ENCODE assay signal across 9 mouse cellular contexts in the genomic region with DNA sequence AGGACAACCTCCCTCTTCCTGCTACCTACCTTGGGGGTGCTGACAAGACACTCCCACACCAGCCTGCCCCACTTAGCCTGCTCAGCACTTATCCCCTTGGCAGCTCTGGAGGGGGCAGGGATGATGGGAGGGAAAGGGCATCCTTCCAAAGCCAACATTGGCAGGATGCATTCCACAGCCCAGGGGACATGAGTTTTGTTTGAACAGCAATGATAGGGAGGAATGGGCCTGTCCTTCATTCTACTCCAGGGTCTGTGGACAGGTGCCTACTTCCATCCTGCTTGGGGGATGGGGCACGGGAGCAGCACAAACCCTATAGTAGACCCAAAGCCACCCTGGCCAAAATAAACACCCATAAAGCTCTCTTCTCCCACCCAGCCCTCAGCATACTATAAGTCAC. TPM values are rescaled to one million over a fixed set of nuclear protein-coding genes. Genes with fewer than 3 reads are reported as not detected.
DNase-seq lines count a peak whose midpoint lies in the region; ATAC-seq and TF ChIP-seq lines count a peak whose summit lies in the region.
"Had no signal": no experiment of that assay in that cellular context is flagged by ENCODE, and none has a peak within 500 bp of the region (broad histone marks: within the 10 kb centered on the region; RNA-seq: fewer than 3 reads in every experiment).

No protein-coding gene starts in this region.

- no peaks in the 10 kb centered on the region for H3K36me3 ChIP-seq in stomach, embryonic 15.5 days
- no peaks in the 10 kb centered on the region for H3K36me3 ChIP-seq in stomach, postnatal 0 days (ENCODE audit: control insufficient read depth, insufficient read depth, low read length)
- H3K36me3 ChIP-seq in intestine, embryonic 15.5 days, result no peaks in the 10 kb centered on the region
- H3K36me3 ChIP-seq in liver, embryonic 14.5 days (replicated peaks; ENCODE audit: control insufficient read depth, insufficient read depth, low read depth), result no peaks in the 10 kb centered on the region
- H3K36me3 ChIP-seq in hindbrain, embryonic 10.5 days, result no peaks in the 10 kb centered on the region; the same call in 1 of the 2 replicates

- H3K4me3 ChIP-seq in stomach, embryonic 15.5 days (replicated peaks), result no peak overlapping the region
- H3K4me3 ChIP-seq in stomach, postnatal 0 days (ENCODE audit: low read depth, low read length), result no peak overlapping the region
- H3K4me3 ChIP-seq in intestine, embryonic 15.5 days (replicated peaks), result no peak overlapping the region
- no peak overlapping the region for H3K4me3 ChIP-seq in liver, embryonic 14.5 days (ENCODE audit: insufficient read depth in 1 of 2, low read depth in 2 of 2, low read length in 2 of 2)
- no peak overlapping the region for H3K4me3 ChIP-seq in left cerebral cortex, adult 2 months
- no peak overlapping the region for H3K4me3 ChIP-seq in hindbrain, embryonic 10.5 days
- H3K4me3 ChIP-seq: heart, adult 2 months had no signal

- H3K9me3 ChIP-seq in stomach, embryonic 15.5 days, result no peaks in the 10 kb centered on the region
- no peaks in the 10 kb centered on the region for H3K9me3 ChIP-seq in stomach, postnatal 0 days (ENCODE audit: control insufficient read depth, low read length)
- H3K9me3 ChIP-seq in intestine, embryonic 15.5 days, result no peaks in the 10 kb centered on the region
- no peaks in the 10 kb centered on the region for H3K9me3 ChIP-seq in liver, embryonic 14.5 days (ENCODE audit: control insufficient read depth, low read length)
- H3K9me3 ChIP-seq in hindbrain, embryonic 10.5 days, result no peaks in the 10 kb centered on the region

- intact Hi-C loops in left cerebral cortex, adult 2 months (cut with DNase I), result no loop called here

- WGBS in stomach, embryonic 15.5 days, result 41% methylated on average over 1 of the region's 1 CpGs
- 68% methylated on average over 1 of the region's 1 CpGs for WGBS in stomach, postnatal 0 days
- WGBS in intestine, embryonic 15.5 days, result 55% methylated on average over 1 of the region's 1 CpGs
- 81% methylated on average over 1 of the region's 1 CpGs for WGBS in liver, embryonic 14.5 days (ENCODE audit: insufficient replicate concordance)
- 82% methylated on average over 1 of the region's 1 CpGs for WGBS in hindbrain, embryonic 10.5 days

- ATAC-seq in stomach, embryonic 15.5 days (ENCODE audit: insufficient read depth, low FRiP score, low read depth), result 0 out of 2 replicates have a peak, but pooled peaks have one; percentile 11
- ATAC-seq in stomach, postnatal 0 days (ENCODE audit: low FRiP score, low TSS enrichment), result no peak
- 0 out of 2 replicates have a peak, but pooled peaks have one; percentile 7 for ATAC-seq in intestine, embryonic 15.5 days
- 0 out of 2 replicates have a peak, but pooled peaks have one; percentile 17 for ATAC-seq in liver, embryonic 14.5 days (ENCODE audit: insufficient read depth)

- no peak for TF ChIP-seq CTCF in stomach, postnatal 0 days (IDR thresholded peaks at IDR 0.05; ENCODE audit: low read depth)
- TF ChIP-seq CTCF in liver, embryonic 14.5 days (IDR thresholded peaks at IDR 0.05; ENCODE audit: low read depth), result no peak
- TF ChIP-seq CTCF in left cerebral cortex, adult 2 months (IDR thresholded peaks at IDR 0.05), result no peak

- no peak for DNase-seq in stomach, postnatal 0 days (ENCODE audit: low spot score)
- DNase-seq in liver, embryonic 14.5 days (ENCODE audit: low read depth in 3 of 3, low spot score in 3 of 3), result no peak
- no peak for DNase-seq in left cerebral cortex, adult 2 months (ENCODE audit: extremely low spot score in 1 of 2, low spot score in 2 of 2)
- DNase-seq in embryo, embryonic 10.5 days (ENCODE audit: low spot score), result no peak
- no peak for DNase-seq in hindbrain, embryonic 10.5 days (ENCODE audit: low spot score)
- DNase-seq: right cerebral cortex, postnatal 14 days had no signal

- peaks cover 22% of the 10 kb centered on the region for H3K4me1 ChIP-seq in stomach, embryonic 15.5 days
- H3K4me1 ChIP-seq in stomach, postnatal 0 days (replicated peaks; ENCODE audit: control insufficient read depth, insufficient read depth), result peaks cover 2% of the 10 kb centered on the region; the same call in 1 of the 2 replicates
- H3K4me1 ChIP-seq in intestine, embryonic 15.5 days (replicated peaks), result peaks cover 24% of the 10 kb centered on the region
- H3K4me1 ChIP-seq in liver, embryonic 14.5 days (replicated peaks; ENCODE audit: control insufficient read depth in 2 of 2, insufficient read depth in 2 of 2, low read length in 1 of 2), result peaks cover 0 to 36% of the 10 kb centered on the region in 2 experiments; a peak in 2 of 4 replicates
- peaks cover 50% of the 10 kb centered on the region for H3K4me1 ChIP-seq in hindbrain, embryonic 10.5 days (replicated peaks)

- H3K4me2 ChIP-seq in stomach, embryonic 15.5 days, result no peak overlapping the region
- H3K4me2 ChIP-seq in stomach, postnatal 0 days (replicated peaks; ENCODE audit: low read depth), result no peak overlapping the region
- H3K4me2 ChIP-seq in intestine, embryonic 15.5 days (replicated peaks), result no peak overlapping the region
- no peak overlapping the region for H3K4me2 ChIP-seq in liver, embryonic 14.5 days (ENCODE audit: low read depth)

- H3K27me3 ChIP-seq in stomach, embryonic 15.5 days (replicated peaks), result no peaks in the 10 kb centered on the region
- no peaks in the 10 kb centered on the region for H3K27me3 ChIP-seq in stomach, postnatal 0 days (ENCODE audit: control insufficient read depth, insufficient read depth, low read length)
- no peaks in the 10 kb centered on the region for H3K27me3 ChIP-seq in intestine, embryonic 15.5 days (replicated peaks)
- no peaks in the 10 kb centered on the region for H3K27me3 ChIP-seq in liver, embryonic 14.5 days (ENCODE audit: control insufficient read depth, insufficient read depth, low read length)
- no peaks in the 10 kb centered on the region for H3K27me3 ChIP-seq in hindbrain, embryonic 10.5 days (ENCODE audit: insufficient read depth, poor library complexity, severe bottlenecking)

- no peak overlapping the region for H3K27ac ChIP-seq in stomach, embryonic 15.5 days
- no peak overlapping the region for H3K27ac ChIP-seq in stomach, postnatal 0 days (replicated peaks)
- no peak overlapping the region for H3K27ac ChIP-seq in intestine, embryonic 15.5 days
- H3K27ac ChIP-seq in liver, embryonic 14.5 days, result no peak overlapping the region
- H3K27ac ChIP-seq in left cerebral cortex, adult 2 months, result no peak overlapping the region
- no peak overlapping the region for H3K27ac ChIP-seq in hindbrain, embryonic 10.5 days
- H3K27ac ChIP-seq: heart, adult 2 months had no signal

- H3K9ac ChIP-seq in stomach, embryonic 15.5 days, result no peak overlapping the region
- no peak overlapping the region for H3K9ac ChIP-seq in stomach, postnatal 0 days (ENCODE audit: low read length)
- H3K9ac ChIP-seq in intestine, embryonic 15.5 days, result no peak overlapping the region
- H3K9ac ChIP-seq in liver, embryonic 14.5 days (replicated peaks), result no peak overlapping the region

- no peak for TF ChIP-seq EP300 in stomach, postnatal 0 days (optimal IDR thresholded peaks at IDR 0.05)
- no peak for TF ChIP-seq EP300 in liver, embryonic 14.5 days (IDR thresholded peaks at IDR 0.05; ENCODE audit: low read depth)

RNA-seq across cellular contexts. Expression of a gene that starts 16.2 kb away (rescaled TPM):
- polyA plus RNA-seq in stomach, embryonic 15.5 days (2015; fragmentation: Nextera tagmentation; extraction: Ambion mirVana), result 7.6 and 7.9 TPM in 2 replicates
- polyA plus RNA-seq in stomach, postnatal 0 days (2015; fragmentation: Nextera tagmentation; extraction: Ambion mirVana), result 7.7 and 8.3 TPM in 2 replicates
- polyA plus RNA-seq in intestine, embryonic 15.5 days (2015; fragmentation: Nextera tagmentation; extraction: Ambion mirVana), result 9.5 TPM in 2 replicates
- 3.1 and 3.2 TPM in 2 replicates for polyA plus RNA-seq in liver, embryonic 14.5 days (2012; rRNA removed)
- polyA plus RNA-seq in liver, embryonic 14.5 days (2014; fragmentation: Nextera tagmentation; extraction: Ambion mirVana), result 3.6 and 4.1 TPM in 2 replicates
- under 1 TPM; 0.33 to 0.41 TPM for total RNA-seq in left cerebral cortex, adult 2 months (2021)
- polyA plus RNA-seq in hindbrain, embryonic 10.5 days (2016; fragmentation: Nextera tagmentation; extraction: Ambion mirVana), result 12.4 and 13.5 TPM in 2 replicates

RNA-seq across cellular contexts. Expression of a gene that starts 27.1 kb away (rescaled TPM):
- polyA plus RNA-seq in stomach, embryonic 15.5 days (2015; fragmentation: Nextera tagmentation; extraction: Ambion mirVana), result 11.8 and 13.1 TPM in 2 replicates
- polyA plus RNA-seq in stomach, postnatal 0 days (2015; fragmentation: Nextera tagmentation; extraction: Ambion mirVana), result 14.2 and 15.4 TPM in 2 replicates
- 15.8 and 16.8 TPM in 2 replicates for polyA plus RNA-seq in intestine, embryonic 15.5 days (2015; fragmentation: Nextera tagmentation; extraction: Ambion mirVana)
- polyA plus RNA-seq in liver, embryonic 14.5 days (2012; rRNA removed), result 1.5 and 1.9 TPM in 2 replicates
- 3.8 and 4.1 TPM in 2 replicates for polyA plus RNA-seq in liver, embryonic 14.5 days (2014; fragmentation: Nextera tagmentation; extraction: Ambion mirVana)
- total RNA-seq in left cerebral cortex, adult 2 months (2021), result 1 to 10 TPM; 4.3 to 4.7 TPM
- 12.2 and 13.1 TPM in 2 replicates for polyA plus RNA-seq in hindbrain, embryonic 10.5 days (2016; fragmentation: Nextera tagmentation; extraction: Ambion mirVana)
